Mouse (Mus musculus) heart, embryonic 16.5 days (tissue): ENCODE measurements around the gene Alad. TPM values are rescaled to one million over a fixed set of nuclear protein-coding genes. Genes with fewer than 3 reads are reported as not detected.
A peak's percentile ranks its signal among the peaks of the same experiment; 100 is the strongest.

Experiments
- ATAC-seq: fragments of 200-750 bp; cut with Nextera tagmentation; replicated peaks from 2 replicates; pipeline ENCODE4 v1.8.0; 2017; ENCODE audit warnings: moderate number of reproducible peaks; ENCODE audit not compliant: insufficient read depth, low FRiP score; ENCODE audit errors: extremely low read depth
- H3K27ac ChIP-seq: fragments of 300-500 bp; sonication (generic); 2 replicates; pipeline ENCODE4 v1.5.1; 2014; ENCODE audit warnings: mild to moderate bottlenecking, low read length, control low read depth, moderate library complexity
- H3K27me3 ChIP-seq: fragments of 300-500 bp; sonication (generic); 2 replicates; pipeline ENCODE4 v1.6.1; 2014; ENCODE audit warnings: low read length, mixed read lengths; ENCODE audit not compliant: control insufficient read depth, insufficient read depth
- H3K36me3 ChIP-seq: fragments of 300-500 bp; sonication (generic); 2 replicates; pipeline ENCODE4 v1.6.1; 2014; ENCODE audit not compliant: control insufficient read depth, insufficient read depth
- H3K4me1 ChIP-seq: fragments of 300-500 bp; sonication (generic); 2 replicates; pipeline ENCODE4 v1.6.1; 2014; ENCODE audit warnings: low read length, mixed read lengths; ENCODE audit not compliant: control insufficient read depth, insufficient read depth
- H3K4me2 ChIP-seq: fragments of 300-500 bp; sonication (generic); 2 replicates; pipeline ENCODE4 v1.6.1; 2014; ENCODE audit warnings: low read depth, mild to moderate bottlenecking, control low read depth, low read length
- H3K4me3 ChIP-seq: fragments of 300-500 bp; sonication (generic); 2 replicates; pipeline ENCODE4 v1.5.1; 2014; ENCODE audit warnings: mild to moderate bottlenecking, control low read depth, low read length
- H3K9ac ChIP-seq: fragments of 300-500 bp; sonication (generic); 2 replicates; pipeline ENCODE4 v1.6.1; 2014; ENCODE audit warnings: low read length, control low read depth
- H3K9me3 ChIP-seq: fragments of 300-500 bp; sonication (generic); replicated peaks from 2 replicates; pipeline ENCODE4 v1.6.1; 2016; ENCODE audit warnings: low read length; ENCODE audit not compliant: control insufficient read depth
- WGBS: fragments of 180-500 bp; shearing (Covaris S2); extraction: QIAGEN DNeasy Blood & Tissue Kit; methylation state at CpG from one replicate; pipeline ENCODE4 v1.1.7; 2014; 5-methylcytosine and 5-hydroxymethylcytosine counted together
- polyA plus RNA-seq: library from polyadenylated mRNA; unstranded; fragments of >200 nt; fragmentation: Nextera tagmentation; extraction: Ambion mirVana; gene quantifications from 2 replicates; pipeline ENCODE4 v1.2.1, GENCODE M21; 2015

Alad gene
- polyA plus RNA-seq, 1 experiment from 2014 or later: 57.6 TPM

GRCm38 (mm10) chr4:62501534-62501933 is 18.2 kb downstream of the Alad start:
- WGBS: under 1% methylated on average over 7 of the region's 7 CpGs
- peak; percentile 7; the same call in 1 of the 2 replicates for ATAC-seq
- H3K27me3 ChIP-seq: no peaks in the 10 kb centered on the region
- H3K36me3 ChIP-seq: peaks cover 8% of the 10 kb centered on the region
- H3K4me1 ChIP-seq: peaks cover 15% of the 10 kb centered on the region
- peak overlapping the region; percentile 80 for H3K27ac ChIP-seq
- no peaks in the 10 kb centered on the region for H3K9me3 ChIP-seq
- H3K4me2 ChIP-seq: peak overlapping the region; percentile 84
- H3K9ac ChIP-seq: peak overlapping the region; percentile 82
- H3K4me3 ChIP-seq: peak overlapping the region; percentile 81

GRCm38 (mm10) chr4:62500799-62501198 is 18.9 kb downstream of the Alad start:
- Histone ChIP-seq H3K4me2 (no peak overlapping the region; the same call in 1 of the 2 replicates), H3K27ac (no peak overlapping the region), H3K9me3 (no peaks in the 10 kb centered on the region), H3K4me1 (peaks cover 19% of the 10 kb centered on the region), H3K9ac (no peak overlapping the region), H3K4me3 (no peak overlapping the region), H3K27me3 (no peaks in the 10 kb centered on the region), H3K36me3 (peaks cover 8% of the 10 kb centered on the region)
- WGBS: 76% methylated on average over 4 of the region's 4 CpGs
- no peak for ATAC-seq

GRCm38 (mm10) chr4:62496815-62497214 is 22.9 kb downstream of the Alad start:
- peak; percentile 63 for ATAC-seq
- Histone ChIP-seq H3K27ac (no peak overlapping the region), H3K9ac (no peak overlapping the region), H3K36me3 (peaks cover 8% of the 10 kb centered on the region), H3K4me2 (no peak overlapping the region), H3K9me3 (no peaks in the 10 kb centered on the region), H3K4me1 (peaks cover 16% of the 10 kb centered on the region), H3K27me3 (no peaks in the 10 kb centered on the region), H3K4me3 (no peak overlapping the region)
- 27% methylated on average over 8 of the region's 8 CpGs for WGBS

GRCm38 (mm10) chr4:62495946-62496345 is 23.8 kb downstream of the Alad start:
- 51% methylated on average over 8 of the region's 8 CpGs for WGBS
- Histone ChIP-seq H3K9ac (no peak overlapping the region), H3K4me1 (peaks cover 13% of the 10 kb centered on the region; the same call in 1 of the 2 replicates), H3K36me3 (peaks cover 8% of the 10 kb centered on the region), H3K27ac (no peak overlapping the region), H3K27me3 (no peaks in the 10 kb centered on the region), H3K4me2 (no peak overlapping the region), H3K4me3 (no peak overlapping the region), H3K9me3 (no peaks in the 10 kb centered on the region)
- ATAC-seq: no peak

- Histone ChIP-seq H3K4me3 (no peak overlapping the region), H3K36me3 (peaks cover 4% of the 10 kb centered on the region; the same call in 1 of the 2 replicates), H3K27me3 (no peaks in the 10 kb centered on the region), H3K4me1 (peaks cover 13% of the 10 kb centered on the region; the same call in 1 of the 2 replicates), H3K9ac (no peak overlapping the region), H3K9me3 (no peaks in the 10 kb centered on the region), H3K4me2 (no peak overlapping the region), H3K27ac (no peak overlapping the region)
- 52% methylated on average over 9 of the region's 9 CpGs for WGBS
- no peak for ATAC-seq
These were observed 25.5 kb downstream of the Alad start for GRCm38 (mm10) chr4:62494230-62494629.

- peaks cover 13% of the 10 kb centered on the region; the same call in 1 of the 2 replicates for H3K4me1 ChIP-seq
- H3K27me3 ChIP-seq: no peaks in the 10 kb centered on the region
- no peaks in the 10 kb centered on the region for H3K9me3 ChIP-seq
- ATAC-seq: no peak
- H3K4me2 ChIP-seq: no peak overlapping the region
- H3K36me3 ChIP-seq: no peaks in the 10 kb centered on the region
- WGBS: 62% methylated on average over 2 of the region's 2 CpGs
- H3K27ac ChIP-seq: no peak overlapping the region
- no peak overlapping the region for H3K9ac ChIP-seq
- no peak overlapping the region for H3K4me3 ChIP-seq
These were observed 27.0 kb downstream of the Alad start for GRCm38 (mm10) chr4:62492682-62493081.

GRCm38 (mm10) chr4:62487914-62488313 is 31.8 kb downstream of the Alad start:
- Histone ChIP-seq H3K27ac (no peak overlapping the region), H3K27me3 (no peaks in the 10 kb centered on the region), H3K4me3 (no peak overlapping the region), H3K4me1 (no peaks in the 10 kb centered on the region), H3K4me2 (no peak overlapping the region), H3K36me3 (no peaks in the 10 kb centered on the region), H3K9me3 (no peaks in the 10 kb centered on the region), H3K9ac (no peak overlapping the region)
- WGBS: 80% methylated on average over 2 of the region's 2 CpGs
- ATAC-seq: no peak

GRCm38 (mm10) chr4:62487172-62487571 is 32.5 kb downstream of the Alad start:
- Histone ChIP-seq H3K9me3 (no peaks in the 10 kb centered on the region), H3K36me3 (no peaks in the 10 kb centered on the region), H3K4me3 (no peak overlapping the region), H3K27me3 (no peaks in the 10 kb centered on the region), H3K4me2 (no peak overlapping the region), H3K9ac (no peak overlapping the region), H3K27ac (no peak overlapping the region), H3K4me1 (no peaks in the 10 kb centered on the region)
- WGBS: 88% methylated on average over 5 of the region's 5 CpGs
- no peak for ATAC-seq

- no peak for ATAC-seq
- Histone ChIP-seq H3K4me3 (no peak overlapping the region), H3K4me1 (no peaks in the 10 kb centered on the region), H3K27me3 (no peaks in the 10 kb centered on the region), H3K4me2 (no peak overlapping the region), H3K9ac (no peak overlapping the region), H3K9me3 (no peaks in the 10 kb centered on the region), H3K27ac (no peak overlapping the region), H3K36me3 (no peaks in the 10 kb centered on the region)
- WGBS: 86% methylated on average over 15 of the region's 15 CpGs
These were observed 33.5 kb downstream of the Alad start for GRCm38 (mm10) chr4:62486162-62486696.
